Mouse (Mus musculus) left cerebral cortex, adult 8-10 months (tissue): Measurements from ENCODE around the gene Iqcd. TPM values are rescaled to one million over a fixed set of nuclear protein-coding genes. Genes with fewer than 3 reads are reported as not detected.
A peak's percentile ranks its signal among the peaks of the same experiment; 100 is the strongest.

Experiments
- DNase-seq, 2 experiments: peaks; one replicate each; pipeline ENCODE4 v3.0.0; 2022; ENCODE audit warnings: low spot score in 2 of 2
- total RNA-seq, 4 experiments: library from RNA; stranded (reverse); gene quantifications; 2 replicates each; pipeline ENCODE4 v1.2.4; 2022

The Iqcd gene
- total RNA-seq, 4 experiments from 2014 or later, result 0.78 to 1.3 (median 1.3) TPM

- DNase-seq, result no peak
Measured at GRCm38 (mm10) chr5:120603515-120603914, 14.7 kb downstream of the Iqcd start.

GRCm38 (mm10) chr5:120604839-120605238 is 16.0 kb downstream of the Iqcd start:
- DNase-seq, result peak in 1 of 2 experiments; percentile 72

- no peak for DNase-seq
Measured at GRCm38 (mm10) chr5:120605241-120605661, 16.4 kb downstream of the Iqcd start.

- peak; percentile 64 to 79 for DNase-seq
Measured at GRCm38 (mm10) chr5:120605688-120606087, 16.9 kb downstream of the Iqcd start.

GRCm38 (mm10) chr5:120606590-120607200 is 17.9 kb downstream of the Iqcd start:
- no peak for DNase-seq

GRCm38 (mm10) chr5:120607335-120607734 is 18.5 kb downstream of the Iqcd start:
- DNase-seq, result no peak

- DNase-seq, result no peak
Measured at GRCm38 (mm10) chr5:120609246-120609775, 20.5 kb downstream of the Iqcd start.

GRCm38 (mm10) chr5:120610906-120611305 is 22.1 kb downstream of the Iqcd start:
- DNase-seq, result no peak

- no peak for DNase-seq
Measured at GRCm38 (mm10) chr5:120611416-120611815, 22.6 kb downstream of the Iqcd start.

- DNase-seq, result peak in 1 of 2 experiments; percentile 97
Measured at GRCm38 (mm10) chr5:120612442-120612821, 23.6 kb downstream of the Iqcd start, which contains the start of the genes Rita1 and Ddx54. Rita1 (minus strand) TSS chr5:120612589. Ddx54 (plus strand) TSS chr5:120612739.

- peak; percentile 99 to 100 for DNase-seq
Measured at GRCm38 (mm10) chr5:120612822-120613604, 24.2 kb downstream of the Iqcd start.

GRCm38 (mm10) chr5:120615903-120616302 is 27.1 kb downstream of the Iqcd start:
- no peak for DNase-seq

GRCm38 (mm10) chr5:120618778-120619177 is 30.0 kb downstream of the Iqcd start:
- DNase-seq, result no peak

- DNase-seq, result peak in 1 of 2 experiments; percentile 54
Measured at GRCm38 (mm10) chr5:120619201-120619600, 30.4 kb downstream of the Iqcd start.

GRCm38 (mm10) chr5:120620375-120621077 is 31.7 kb downstream of the Iqcd start:
- peak in 1 of 2 experiments; percentile 90 for DNase-seq

GRCm38 (mm10) chr5:120621078-120621765 is 32.4 kb downstream of the Iqcd start:
- no peak for DNase-seq

GRCm38 (mm10) chr5:120621846-120622197 is 33.0 kb downstream of the Iqcd start:
- DNase-seq, result no peak

- DNase-seq, result no peak
Measured at GRCm38 (mm10) chr5:120622198-120622851, 33.5 kb downstream of the Iqcd start.

GRCm38 (mm10) chr5:120624427-120624826 is 35.6 kb downstream of the Iqcd start:
- no peak for DNase-seq

- DNase-seq, result no peak
Measured at GRCm38 (mm10) chr5:120626399-120626798, 37.6 kb downstream of the Iqcd start.
